Mouse (Mus musculus): Measurements from ENCODE around the gene Upf1. TPM values are rescaled to one million over a fixed set of nuclear protein-coding genes. Genes with fewer than 3 reads are reported as not detected.

The Upf1 gene
- polyA plus RNA-seq (2015; fragmentation: Nextera tagmentation; extraction: Ambion mirVana) = 12.9 and 13.1 TPM in 2 replicates

GRCm38 (mm10) chr8:70353194-70353817, at the start of gene Upf1:
TSS of gene Upf1 (minus strand) at chr8:70353278.

GRCm38 (mm10) chr8:70373397-70374317, 20.6 kb upstream of the Upf1 start, which contains the start of gene Comp:
TSS of gene Comp (plus strand) at chr8:70373558.

GRCm38 (mm10) chr8:70329124-70329834, 23.8 kb downstream of the Upf1 start, which contains the start of gene Gdf1:
TSS of gene Gdf1 (plus strand) at chr8:70329817.

GRCm38 (mm10) chr8:70315624-70316510, 37.2 kb downstream of the Upf1 start, which contains the start of gene Cers1:
TSS of gene Cers1 (plus strand) at chr8:70315775.

GRCm38 (mm10) chr8:70302358-70302890, 50.7 kb downstream of the Upf1 start, which contains the start of the genes Ddx49 and Cope:
TSS of gene Ddx49 (minus strand) at chr8:70302489.
TSS of gene Cope (plus strand) at chr8:70302518.

GRCm38 (mm10) chr8:70282603-70283135, 70.4 kb downstream of the Upf1 start, which contains the start of gene Homer3:
TSS of gene Homer3 (plus strand) at chr8:70282827.

Other genes starting within 250 kb of the Upf1 start
- gene Ncan, start 232.4 kb downstream of the Upf1 start, polyA plus RNA-seq (2015; fragmentation: Nextera tagmentation; extraction: Ambion mirVana) = 0.02 TPM in 1 of 2 replicates, not detected in the other
- gene Nr2c2ap, start 221.9 kb downstream of the Upf1 start, polyA plus RNA-seq (2015; fragmentation: Nextera tagmentation; extraction: Ambion mirVana) = 29.3 and 30.0 TPM in 2 replicates
- 7.3 and 8.6 TPM in 2 replicates for gene Rfxank, start 214.1 kb downstream of the Upf1 start, polyA plus RNA-seq (2015; fragmentation: Nextera tagmentation; extraction: Ambion mirVana)
- 26.4 and 31.2 TPM in 2 replicates for gene Borcs8, start 213.8 kb downstream of the Upf1 start, polyA plus RNA-seq (2015; fragmentation: Nextera tagmentation; extraction: Ambion mirVana)
- 0.22 and 0.40 TPM in 2 replicates for gene Mef2b, start 213.6 kb downstream of the Upf1 start, polyA plus RNA-seq (2015; fragmentation: Nextera tagmentation; extraction: Ambion mirVana)
- gene Tmem161a, start 180.9 kb downstream of the Upf1 start, polyA plus RNA-seq (2015; fragmentation: Nextera tagmentation; extraction: Ambion mirVana) = 25.9 and 30.0 TPM in 2 replicates
- 5.4 TPM in 2 replicates for gene Slc25a42, start 141.0 kb downstream of the Upf1 start, polyA plus RNA-seq (2015; fragmentation: Nextera tagmentation; extraction: Ambion mirVana)
- 18.2 and 18.8 TPM in 2 replicates for gene Sugp2, start 119.1 kb downstream of the Upf1 start, polyA plus RNA-seq (2015; fragmentation: Nextera tagmentation; extraction: Ambion mirVana)
- gene Armc6, start 118.8 kb downstream of the Upf1 start, polyA plus RNA-seq (2015; fragmentation: Nextera tagmentation; extraction: Ambion mirVana) = 12.2 and 13.3 TPM in 2 replicates
- gene Homer3, start 70.5 kb downstream of the Upf1 start, polyA plus RNA-seq (2015; fragmentation: Nextera tagmentation; extraction: Ambion mirVana) = 12.8 and 17.0 TPM in 2 replicates
- gene Ddx49, start 50.8 kb downstream of the Upf1 start, polyA plus RNA-seq (2015; fragmentation: Nextera tagmentation; extraction: Ambion mirVana) = 27.7 and 29.9 TPM in 2 replicates
- 164 and 185 TPM in 2 replicates for gene Cope, start 50.8 kb downstream of the Upf1 start, polyA plus RNA-seq (2015; fragmentation: Nextera tagmentation; extraction: Ambion mirVana)
- gene Cers1, start 37.5 kb downstream of the Upf1 start, polyA plus RNA-seq (2015; fragmentation: Nextera tagmentation; extraction: Ambion mirVana) = 0.46 and 0.73 TPM in 2 replicates
- 0.16 and 0.34 TPM in 2 replicates for gene Gdf1, start 23.5 kb downstream of the Upf1 start, polyA plus RNA-seq (2015; fragmentation: Nextera tagmentation; extraction: Ambion mirVana)
- 0.28 and 0.38 TPM in 2 replicates for gene Comp, start 20.3 kb upstream of the Upf1 start, polyA plus RNA-seq (2015; fragmentation: Nextera tagmentation; extraction: Ambion mirVana)
- 4.9 and 5.2 TPM in 2 replicates for gene Crtc1, start 86.3 kb upstream of the Upf1 start, polyA plus RNA-seq (2015; fragmentation: Nextera tagmentation; extraction: Ambion mirVana)
- gene Klhl26, start 123.7 kb upstream of the Upf1 start, polyA plus RNA-seq (2015; fragmentation: Nextera tagmentation; extraction: Ambion mirVana) = 6.0 and 7.3 TPM in 2 replicates
- gene Tmem59l, start 134.1 kb upstream of the Upf1 start, polyA plus RNA-seq (2015; fragmentation: Nextera tagmentation; extraction: Ambion mirVana) = not detected in 2 replicates
- 2.3 and 2.4 TPM in 2 replicates for gene Crlf1, start 139.9 kb upstream of the Upf1 start, polyA plus RNA-seq (2015; fragmentation: Nextera tagmentation; extraction: Ambion mirVana)
- 90.9 and 97.6 TPM in 2 replicates for gene Rex1bd, start 153.5 kb upstream of the Upf1 start, polyA plus RNA-seq (2015; fragmentation: Nextera tagmentation; extraction: Ambion mirVana)
- gene Uba52, start 157.5 kb upstream of the Upf1 start, polyA plus RNA-seq (2015; fragmentation: Nextera tagmentation; extraction: Ambion mirVana) = 940 and 995 TPM in 2 replicates
- gene Fkbp8, start 174.4 kb upstream of the Upf1 start, polyA plus RNA-seq (2015; fragmentation: Nextera tagmentation; extraction: Ambion mirVana) = 177 and 190 TPM in 2 replicates
- gene Kxd1, start 174.7 kb upstream of the Upf1 start, polyA plus RNA-seq (2015; fragmentation: Nextera tagmentation; extraction: Ambion mirVana) = 46.7 and 49.2 TPM in 2 replicates
- gene Ell, start 186.2 kb upstream of the Upf1 start, polyA plus RNA-seq (2015; fragmentation: Nextera tagmentation; extraction: Ambion mirVana) = 9.3 and 10.1 TPM in 2 replicates
- gene Isyna1, start 241.1 kb upstream of the Upf1 start, polyA plus RNA-seq (2015; fragmentation: Nextera tagmentation; extraction: Ambion mirVana) = 50.4 and 57.8 TPM in 2 replicates

Measured in spleen, postnatal 0 days (tissue).